Mouse (Mus musculus): ENCODE results near the gene Ccna2.
"Not testable (repeated sequence)": the region's sequence is repeated elsewhere in the genome, so short reads cannot be mapped to it uniquely, and the experiment has no call there.

Ccna2 gene

DNA sequence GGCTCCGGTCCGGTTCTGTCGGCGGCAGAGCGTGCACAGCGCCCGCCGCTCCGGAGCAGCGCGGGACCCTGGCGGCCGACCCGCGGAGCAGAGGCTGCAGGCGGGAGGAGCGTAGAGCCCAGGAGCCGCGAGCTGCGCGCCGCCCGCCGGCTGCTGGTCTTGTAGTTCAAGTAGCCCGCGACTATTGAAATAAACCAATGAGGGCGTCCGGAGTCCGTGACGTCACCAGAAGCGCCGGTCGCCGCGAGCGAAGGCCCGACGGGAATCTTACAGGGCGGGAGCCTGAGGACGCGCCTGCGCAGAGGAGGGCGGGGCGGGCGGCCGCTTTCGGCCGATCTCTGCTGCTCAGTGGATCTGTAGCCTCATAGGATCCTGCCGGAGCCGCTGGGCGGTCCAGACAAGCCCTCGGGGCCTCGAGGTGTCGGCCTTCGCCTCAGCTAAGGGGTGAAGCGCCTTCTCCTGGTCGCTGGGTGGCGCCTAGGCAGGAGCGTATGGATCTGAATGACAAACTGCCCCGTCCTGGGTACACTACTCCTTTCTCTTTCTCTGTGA is at the start of gene Ccna2:
TSS of gene Ccna2 (minus strand) at position 324 of the 552 bp plus-strand sequence.
- DNase-seq (ENCODE audit: low spot score in 2 of 2) = peak; percentile 99

GRCm38 (mm10) chr3:36618181-36618580 is 46.2 kb upstream of the Ccna2 start:
- DNase-seq (ENCODE audit: low spot score in 2 of 2) = no peak

DNA sequence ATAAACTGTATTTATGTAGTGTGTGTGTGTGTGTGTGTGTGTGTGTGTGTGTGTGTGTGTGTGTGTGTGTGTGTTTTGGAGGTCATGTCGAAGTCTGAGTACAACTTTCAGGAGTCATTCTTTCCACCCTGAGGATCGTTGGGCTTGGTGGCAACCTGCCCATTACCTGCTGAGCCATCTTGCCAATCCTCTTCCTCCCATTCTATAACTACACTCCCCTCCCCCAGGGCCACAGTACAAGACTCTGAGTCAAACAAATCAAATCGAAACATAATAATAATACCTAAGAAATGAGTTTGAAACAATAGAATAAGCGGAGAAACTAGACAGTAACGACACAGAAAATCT is 41.9 kb upstream of the Ccna2 start:
- peak; percentile 35 to 42 for DNase-seq (ENCODE audit: low spot score in 2 of 2)

- peak; percentile 98 to 99 for DNase-seq (ENCODE audit: low spot score in 2 of 2)
These were observed 41.4 kb upstream of the Ccna2 start, which contains the start of gene Bbs7 for GRCm38 (mm10) chr3:36613202-36613907. Bbs7 (minus strand) TSS chr3:36613477.

DNA sequence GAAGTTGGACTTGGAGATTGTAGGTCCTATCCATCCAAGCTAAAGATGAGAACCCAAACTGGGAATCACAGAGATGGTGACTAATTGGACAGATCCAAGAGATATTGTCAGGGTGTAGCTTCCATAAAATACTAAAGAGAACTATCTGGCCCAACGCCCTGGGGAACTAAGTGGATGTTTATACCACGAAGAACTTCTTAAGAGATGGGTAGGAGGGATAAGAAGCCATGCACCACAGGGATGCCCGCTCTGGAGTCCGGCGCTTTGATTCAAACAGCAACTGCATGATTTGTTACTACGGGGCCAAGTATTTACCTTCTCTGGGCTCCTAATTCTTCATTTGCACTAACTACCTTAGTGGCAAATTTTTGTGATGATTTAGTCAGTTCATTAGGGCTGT is 40.7 kb upstream of the Ccna2 start:
- DNase-seq (ENCODE audit: low spot score in 2 of 2) = no peak

GRCm38 (mm10) chr3:36605894-36606783 is 34.2 kb upstream of the Ccna2 start:
- DNase-seq (ENCODE audit: low spot score in 2 of 2) = no peak

- DNase-seq (ENCODE audit: low spot score in 2 of 2) = not testable (repeated sequence)
These were observed 27.8 kb upstream of the Ccna2 start for GRCm38 (mm10) chr3:36599773-36600172.

DNA sequence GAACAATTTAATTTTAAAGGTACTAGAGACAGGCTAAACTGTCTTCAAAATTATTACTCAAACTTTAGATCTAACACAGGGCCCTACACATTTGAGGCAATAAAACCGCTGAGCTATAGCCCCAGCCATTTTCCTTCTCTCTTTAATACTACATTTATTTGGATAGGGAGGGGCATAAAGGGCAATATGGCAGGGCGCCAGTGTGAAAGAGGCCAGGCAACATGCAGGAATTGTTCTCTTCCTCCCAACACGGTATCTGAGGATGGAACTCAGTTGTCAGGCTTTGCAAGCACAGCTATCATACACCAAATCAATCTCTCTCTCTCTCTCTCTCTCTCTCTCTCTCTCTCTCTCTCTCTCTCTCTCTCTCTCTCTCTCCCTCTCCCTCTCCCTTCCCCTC is 26.9 kb upstream of the Ccna2 start:
- DNase-seq (ENCODE audit: low spot score in 2 of 2) = no peak

- DNase-seq (ENCODE audit: low spot score in 2 of 2) = no peak
These were observed 556 bp downstream of the Ccna2 start for GRCm38 (mm10) chr3:36571361-36571826.

DNA sequence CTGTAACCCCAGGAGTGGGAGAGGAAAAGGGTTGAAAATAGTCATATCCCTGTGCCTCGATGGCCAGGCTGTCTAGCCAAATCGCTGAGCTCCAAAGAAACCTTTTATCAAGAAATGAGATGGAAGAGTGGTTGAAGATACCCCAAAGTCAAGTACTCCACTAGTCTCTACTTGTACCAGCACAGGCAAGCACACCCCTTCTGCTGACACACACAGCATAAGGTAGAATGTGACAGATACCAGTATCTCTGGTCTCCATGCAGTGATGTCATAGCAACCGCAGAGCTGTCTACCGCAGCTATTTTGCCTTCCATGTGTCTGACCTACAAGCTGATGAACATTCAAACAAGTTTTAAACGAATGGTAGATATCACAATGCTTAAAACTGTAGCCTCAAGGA is 2.1 kb downstream of the Ccna2 start:
- no peak for DNase-seq (ENCODE audit: low spot score in 2 of 2)

GRCm38 (mm10) chr3:36563666-36564065 is 8.3 kb downstream of the Ccna2 start:
- DNase-seq (ENCODE audit: low spot score in 2 of 2) = no peak

DNA sequence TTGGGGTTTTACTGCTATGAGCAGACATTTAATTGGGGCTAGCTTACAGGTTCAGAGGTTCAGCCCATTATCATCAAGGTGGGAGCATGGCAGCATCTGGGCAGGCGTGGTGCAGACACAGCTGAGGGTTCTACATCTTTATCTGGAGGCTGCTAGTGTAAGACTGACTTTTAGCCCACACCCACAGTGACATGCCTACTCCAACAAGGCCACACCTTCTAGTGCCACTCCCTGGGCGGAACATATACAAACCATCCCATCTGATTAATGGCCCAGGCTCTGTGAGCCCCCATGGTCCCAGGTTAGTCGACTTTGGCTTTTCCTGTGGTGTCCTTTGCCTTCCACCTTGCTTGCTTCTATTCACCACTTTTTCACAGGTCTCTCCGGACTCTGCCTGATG is 12.3 kb downstream of the Ccna2 start:
- DNase-seq (ENCODE audit: low spot score in 2 of 2) = no peak

GRCm38 (mm10) chr3:36557601-36558000 is 14.3 kb downstream of the Ccna2 start:
- DNase-seq (ENCODE audit: low spot score in 2 of 2) = no peak

DNA sequence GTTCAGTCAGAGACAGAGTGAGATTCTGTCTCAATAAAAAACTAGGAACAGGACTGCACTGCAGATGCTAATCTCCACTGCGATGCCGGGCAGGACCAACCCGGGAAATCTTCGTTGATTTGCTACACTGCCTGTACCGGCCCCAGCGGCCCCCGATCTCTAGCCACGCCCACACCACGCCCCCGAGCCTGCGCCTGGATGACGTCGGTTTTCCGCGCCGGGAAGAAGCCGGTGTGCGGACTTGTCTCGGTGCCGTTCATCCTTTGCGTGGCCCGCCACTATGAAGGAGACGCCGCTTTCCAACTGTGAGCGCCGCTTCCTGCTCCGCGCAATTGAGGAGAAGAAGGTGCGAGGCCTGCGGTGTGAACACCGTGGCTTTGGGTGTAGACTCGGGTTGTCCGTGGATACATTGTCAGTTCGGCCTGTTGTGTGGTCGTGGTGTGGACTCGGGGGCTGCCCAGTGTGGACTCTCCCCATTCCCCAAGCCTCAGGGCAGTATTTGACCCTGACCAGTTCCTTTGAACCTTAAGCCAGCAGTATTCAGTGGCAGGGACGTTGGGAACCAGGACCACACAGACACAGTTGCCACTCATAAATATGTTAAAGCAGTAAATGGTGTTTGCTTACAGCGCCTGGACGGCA is 19.4 kb downstream of the Ccna2 start, which contains the start of gene Exosc9:
TSS of gene Exosc9 (plus strand) at position 201 of the 642 bp plus-strand sequence.
- DNase-seq (ENCODE audit: low spot score in 2 of 2) = peak; percentile 96 to 97

DNA sequence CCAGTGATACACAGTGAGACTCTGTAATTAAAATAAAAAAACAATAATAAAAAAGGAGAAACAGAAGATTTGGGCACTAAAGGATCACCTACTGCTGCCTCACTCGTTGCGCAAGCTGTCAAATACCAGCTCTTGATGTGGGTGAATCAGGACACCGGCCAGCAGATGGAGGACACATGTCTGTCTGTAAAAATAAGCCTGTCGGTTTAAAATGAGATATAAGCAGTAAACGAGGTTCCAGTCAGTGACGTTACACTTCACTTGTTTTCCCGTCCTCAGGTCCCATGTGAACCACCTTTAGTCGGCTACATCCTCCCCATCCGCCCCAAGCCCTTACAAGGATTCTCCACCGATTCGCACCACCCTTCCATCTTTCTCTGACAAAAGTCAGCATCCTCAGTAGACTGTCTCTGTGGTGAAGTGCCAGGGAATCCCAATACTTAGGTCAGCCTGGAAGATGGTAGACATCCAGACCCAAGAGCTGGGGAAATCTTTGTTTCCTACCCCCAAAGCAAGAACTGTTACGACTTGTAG is 20.0 kb downstream of the Ccna2 start:
- peak; percentile 35 to 57 for DNase-seq (ENCODE audit: low spot score in 2 of 2)

DNA sequence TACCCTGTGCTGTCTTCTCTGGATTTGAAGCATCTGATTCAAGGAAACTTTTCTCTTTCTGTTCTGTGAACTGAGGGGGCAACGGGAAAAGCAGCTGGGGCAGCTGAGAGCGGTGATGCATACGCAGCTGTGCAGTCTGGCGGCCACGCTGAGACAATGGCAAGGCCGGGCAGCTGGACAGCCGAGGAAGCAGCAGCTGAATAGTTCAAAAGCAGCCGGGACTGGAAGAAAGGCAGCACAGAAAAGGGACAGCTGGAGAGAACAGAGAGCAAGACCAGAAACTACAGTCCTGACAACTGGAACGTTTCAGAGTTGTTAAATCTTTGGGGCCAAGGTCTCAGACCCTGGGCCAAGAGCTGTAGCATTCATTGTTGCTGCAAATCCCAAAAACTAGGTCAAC is 20.6 kb downstream of the Ccna2 start:
- peak; percentile 63 to 73 for DNase-seq (ENCODE audit: low spot score in 2 of 2)

DNA sequence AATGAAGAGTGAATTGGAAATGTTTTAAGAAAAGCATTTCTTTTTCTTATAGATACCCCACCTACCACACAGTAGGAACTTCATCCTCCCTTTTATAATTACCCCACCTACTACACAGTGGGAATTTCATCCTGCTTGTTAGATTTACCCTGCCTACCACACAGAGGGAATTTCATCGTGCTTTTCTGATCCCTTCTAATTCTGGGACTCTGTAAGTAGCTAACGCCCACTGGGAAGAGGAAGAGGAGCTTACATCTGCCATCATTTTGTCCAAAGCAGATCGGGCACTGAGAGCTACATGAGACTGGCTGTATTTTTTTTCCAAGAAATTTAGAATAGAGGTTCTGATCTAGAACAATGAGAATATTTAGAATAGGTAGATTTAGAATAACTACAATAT is 27.0 kb downstream of the Ccna2 start:
- no peak for DNase-seq (ENCODE audit: low spot score in 2 of 2)

DNA sequence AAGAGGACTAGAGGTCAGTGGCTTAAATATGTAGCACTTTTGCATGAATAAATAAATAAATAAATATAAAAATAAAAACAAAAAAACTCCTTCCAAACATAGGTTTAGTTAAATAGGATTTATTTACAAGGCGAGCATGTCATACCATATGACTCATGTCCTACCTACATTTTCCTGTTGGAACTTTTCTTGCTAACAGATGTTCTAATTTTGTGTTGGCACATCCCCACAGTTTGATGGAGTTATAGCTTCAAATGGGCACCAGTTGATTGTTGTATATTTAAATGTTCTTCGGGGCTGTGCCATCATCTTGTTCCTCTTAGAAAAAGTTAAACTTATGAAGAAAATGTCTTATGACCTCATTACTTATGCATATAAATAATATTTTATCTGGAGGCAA is 30.6 kb downstream of the Ccna2 start:
- DNase-seq (ENCODE audit: low spot score in 2 of 2) = no peak

- DNase-seq (ENCODE audit: low spot score in 2 of 2) = no peak
These were observed 31.2 kb downstream of the Ccna2 start for GRCm38 (mm10) chr3:36540756-36541155.

DNA sequence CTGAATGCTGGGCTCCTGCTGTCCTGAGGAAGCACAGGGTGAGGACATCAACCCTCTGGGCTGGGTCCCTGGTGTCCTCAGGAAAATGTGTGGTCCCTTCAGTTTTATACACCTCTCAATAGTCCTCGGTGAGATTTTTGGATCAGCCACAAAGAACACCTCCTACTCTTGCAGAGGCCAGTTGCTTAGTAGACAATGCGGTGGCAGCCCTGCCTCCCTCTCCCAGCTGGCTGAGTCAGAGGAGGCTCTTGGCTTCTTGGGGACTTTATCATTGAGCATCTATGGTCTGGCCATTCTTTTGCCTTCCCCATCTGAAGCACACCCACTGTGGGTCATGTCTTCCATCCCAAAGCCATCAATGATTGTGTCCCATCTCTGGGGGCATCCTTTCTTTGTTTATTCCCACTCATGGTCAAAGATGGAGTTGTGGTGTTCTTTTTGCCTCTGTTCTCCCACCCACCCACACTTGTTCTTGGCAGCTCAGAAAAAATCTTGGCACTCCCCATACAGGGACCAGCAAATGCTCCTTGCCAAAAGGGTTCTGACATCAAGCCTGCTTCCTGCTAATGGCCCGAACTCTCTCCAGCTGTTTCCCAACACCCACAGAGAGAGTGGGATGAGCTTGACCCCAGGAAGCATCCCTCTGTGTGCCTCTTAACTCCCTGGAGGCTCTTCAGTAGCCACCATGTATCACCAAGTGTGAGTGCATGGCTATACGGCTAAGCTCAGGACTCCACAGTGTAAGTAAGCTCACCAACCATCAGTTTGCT is 34.1 kb downstream of the Ccna2 start:
- DNase-seq (ENCODE audit: low spot score in 2 of 2) = no peak

DNA sequence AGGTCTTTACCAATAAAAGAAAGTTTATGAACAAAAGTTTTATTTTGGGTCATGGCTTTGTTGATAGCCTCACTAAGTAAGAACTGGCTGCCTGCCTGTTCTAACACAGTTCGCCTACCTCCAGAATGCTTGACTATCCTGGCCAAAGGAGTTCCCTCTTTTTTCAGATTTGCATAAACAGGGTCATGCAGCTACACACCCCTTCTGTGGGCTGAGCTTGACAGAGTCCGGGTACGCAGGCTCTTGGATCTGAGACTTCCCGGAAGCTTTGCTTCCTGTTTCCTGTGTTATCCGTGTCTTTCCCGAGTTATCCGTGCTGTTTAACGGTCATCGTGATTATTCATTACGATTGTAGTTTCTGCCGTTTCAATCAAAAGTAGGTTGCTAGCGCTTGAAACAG is 35.9 kb downstream of the Ccna2 start:
- no peak for DNase-seq (ENCODE audit: low spot score in 2 of 2)

All from right cerebral cortex, postnatal 10 days (tissue).